Mouse (Mus musculus): ENCODE results near the gene C130032M10Rik. TPM values are rescaled to one million over a fixed set of nuclear protein-coding genes. Genes with fewer than 3 reads are reported as not detected.

C130032M10Rik gene
- polyA plus RNA-seq, 1 experiment, result not detected

DNA sequence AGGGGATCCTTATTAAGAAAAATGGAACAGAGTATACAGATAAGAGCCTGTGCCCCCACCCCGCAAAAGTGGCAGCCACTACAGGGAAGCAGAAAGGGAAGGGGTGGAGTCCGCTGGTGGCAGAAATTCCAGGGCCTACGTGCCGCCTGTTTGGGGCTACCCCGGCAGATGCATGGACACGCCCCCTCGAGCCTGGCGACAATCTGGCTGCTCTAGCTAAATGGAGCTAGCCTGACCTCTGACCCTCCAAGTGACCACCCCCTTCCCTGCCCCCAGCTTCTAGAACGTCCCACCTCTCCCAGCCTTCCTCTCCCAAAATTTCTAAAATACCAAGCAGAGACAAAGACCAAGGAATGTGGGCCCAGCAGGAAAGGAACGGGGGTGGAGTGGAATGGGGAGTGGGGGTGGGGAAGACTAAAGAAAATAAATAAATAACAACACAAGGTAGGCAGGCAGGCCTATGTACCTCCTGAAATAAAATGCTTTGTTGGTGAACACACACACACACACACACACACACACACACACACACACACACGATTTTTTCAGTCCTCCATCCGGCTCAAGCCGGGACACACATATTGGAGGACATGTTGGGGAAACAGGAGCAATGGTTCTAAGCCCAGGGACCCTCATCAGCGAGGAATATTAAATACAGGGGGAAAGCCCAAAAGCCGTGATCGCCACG, 12.6 kb downstream of the C130032M10Rik start:
- H3K4me1 ChIP-seq, result peaks cover 7% of the 10 kb centered on the region
- H3K4me3 ChIP-seq (replicated peaks), result no peak overlapping the region
- peaks cover 69% of the 10 kb centered on the region for H3K27me3 ChIP-seq (replicated peaks)
- TF ChIP-seq GATA1 (IDR thresholded peaks at IDR 0.05; ENCODE audit: borderline replicate concordance, low read length), result no peak
- no peak for TF ChIP-seq FLI1 (IDR thresholded peaks at IDR 0.05; ENCODE audit: low read length)
- no peaks in the 10 kb centered on the region for H3K36me3 ChIP-seq (replicated peaks; ENCODE audit: low read length)
- H3K9me3 ChIP-seq, result peaks cover 3% of the 10 kb centered on the region; the same call in 1 of the 2 replicates

DNA sequence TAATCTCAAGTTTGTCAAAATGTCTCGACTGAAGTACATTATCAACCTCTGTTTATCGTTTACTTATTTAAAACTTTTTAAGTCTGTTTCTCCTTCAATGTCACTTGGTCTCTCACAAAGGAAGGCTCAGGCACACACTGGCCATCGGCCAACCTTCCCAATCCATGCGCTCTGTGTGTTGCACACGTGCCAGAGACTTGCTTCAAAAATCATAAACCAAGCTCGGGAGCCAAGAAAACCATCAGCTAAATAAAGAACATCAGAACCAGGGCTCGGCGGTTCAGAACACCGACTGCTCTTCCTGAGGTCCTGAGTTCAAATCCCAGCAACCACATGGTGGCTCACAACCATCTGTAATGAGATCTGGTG, 13.2 kb downstream of the C130032M10Rik start:
- H3K4me1 ChIP-seq, result peaks cover 8% of the 10 kb centered on the region
- H3K36me3 ChIP-seq (replicated peaks; ENCODE audit: low read length), result no peaks in the 10 kb centered on the region
- H3K9me3 ChIP-seq, result peaks cover 3% of the 10 kb centered on the region; the same call in 1 of the 2 replicates
- no peak overlapping the region for H3K4me3 ChIP-seq (replicated peaks)
- no peak for TF ChIP-seq GATA1 (IDR thresholded peaks at IDR 0.05; ENCODE audit: borderline replicate concordance, low read length)
- no peak for TF ChIP-seq FLI1 (IDR thresholded peaks at IDR 0.05; ENCODE audit: low read length)
- peaks cover 67% of the 10 kb centered on the region for H3K27me3 ChIP-seq (replicated peaks)

DNA sequence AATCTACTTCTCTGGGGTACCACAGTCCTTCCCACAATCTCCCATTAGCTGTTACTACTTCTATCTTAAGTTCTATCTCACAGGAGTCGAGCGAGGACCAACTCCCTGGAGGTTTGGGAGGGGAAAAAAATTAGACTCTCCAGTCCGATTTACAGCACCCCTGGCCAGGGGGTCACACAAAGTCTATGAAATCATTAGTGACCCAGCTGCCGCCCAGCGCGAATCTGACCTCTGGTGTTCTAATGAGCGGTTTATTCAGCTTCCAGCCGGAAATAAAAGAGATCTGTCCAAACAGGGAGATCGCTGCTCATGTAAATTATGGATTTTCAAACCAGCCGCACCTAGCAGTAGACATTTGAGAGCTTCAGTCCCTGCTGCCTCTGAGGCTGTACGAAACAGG, 15.8 kb downstream of the C130032M10Rik start:
- no peak overlapping the region for H3K4me3 ChIP-seq (replicated peaks)
- H3K27me3 ChIP-seq (replicated peaks), result peaks cover 62% of the 10 kb centered on the region

DNA sequence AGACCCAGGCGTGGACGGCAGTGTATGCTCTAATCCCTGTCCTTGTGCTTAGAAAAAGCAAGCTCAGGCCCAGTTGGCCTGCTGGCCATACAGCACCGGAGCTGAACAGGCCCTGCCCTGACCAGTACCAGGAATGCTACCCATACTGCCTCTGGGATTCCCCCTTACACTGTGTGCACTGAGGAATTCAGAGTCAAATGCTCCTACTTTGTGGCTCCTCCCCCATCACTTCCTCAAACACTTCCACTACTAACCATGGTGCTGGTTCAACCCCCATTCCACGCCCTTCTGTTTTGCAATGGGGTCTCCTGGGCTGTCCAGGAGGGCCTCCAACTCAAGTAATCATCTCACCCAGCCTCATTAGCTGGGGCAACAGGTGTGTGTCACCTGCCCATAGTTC, 18.4 kb downstream of the C130032M10Rik start:
- peaks cover 4% of the 10 kb centered on the region for H3K4me1 ChIP-seq
- peaks cover 65% of the 10 kb centered on the region for H3K27me3 ChIP-seq (replicated peaks)
- H3K4me3 ChIP-seq (replicated peaks), result no peak overlapping the region
- TF ChIP-seq GATA1 (IDR thresholded peaks at IDR 0.05; ENCODE audit: borderline replicate concordance, low read length), result no peak
- no peak for TF ChIP-seq FLI1 (IDR thresholded peaks at IDR 0.05; ENCODE audit: low read length)
- 0 out of 2 replicates have a peak, but pooled peaks cover 2% of the 10 kb centered on the region for H3K9me3 ChIP-seq
- no peaks in the 10 kb centered on the region for H3K36me3 ChIP-seq (replicated peaks; ENCODE audit: low read length)

More for the DNA sequence above, 15.8 kb downstream of the C130032M10Rik start:
- TF ChIP-seq FLI1 (IDR thresholded peaks at IDR 0.05; ENCODE audit: low read length), result no peak
- TF ChIP-seq GATA1 (IDR thresholded peaks at IDR 0.05; ENCODE audit: borderline replicate concordance, low read length), result no peak
- Histone ChIP-seq H3K4me1 (peaks cover 11% of the 10 kb centered on the region), H3K9me3 (0 out of 2 replicates have a peak, but pooled peaks cover 2% of the 10 kb centered on the region), H3K36me3 (replicated peaks; ENCODE audit: low read length) (no peaks in the 10 kb centered on the region)

DNA sequence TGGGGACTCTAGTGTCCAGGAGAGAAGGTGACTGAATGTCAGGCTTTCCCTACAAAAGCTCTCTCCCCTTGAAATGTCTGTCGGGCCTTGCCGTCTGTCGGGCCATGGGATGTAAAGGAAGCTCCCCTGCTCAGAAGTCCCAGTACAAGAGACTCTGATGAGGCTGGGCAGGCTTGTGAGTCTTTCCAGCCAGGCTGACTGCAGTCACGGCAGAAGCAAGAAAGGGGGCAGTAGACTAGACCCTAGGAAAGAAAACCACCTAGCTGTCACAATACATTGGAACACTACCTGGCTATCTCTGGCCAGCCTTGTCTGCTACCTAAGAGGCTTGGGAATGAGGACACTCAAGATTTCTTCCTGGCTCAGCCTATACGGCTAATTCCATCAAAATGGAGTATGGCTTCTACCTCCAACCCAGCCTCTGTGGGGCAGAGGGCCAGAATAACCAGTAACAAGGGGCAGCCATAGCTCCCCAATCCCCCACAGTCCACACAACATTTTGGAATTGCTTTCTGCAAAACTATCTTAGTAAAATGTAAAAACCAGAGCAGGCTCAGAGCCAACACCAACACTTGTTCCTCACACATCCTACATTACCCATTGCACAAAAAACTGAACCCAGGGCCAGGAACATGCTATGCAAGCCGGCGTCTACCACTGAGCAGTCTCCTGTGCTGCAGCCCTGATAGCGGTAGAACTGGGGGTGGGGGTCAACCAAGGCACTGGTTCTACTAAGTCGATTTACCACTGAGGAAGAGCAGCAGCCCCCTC, 19.4 kb downstream of the C130032M10Rik start:
- H3K4me3 ChIP-seq (replicated peaks), result no peak overlapping the region
- H3K27me3 ChIP-seq (replicated peaks), result peaks cover 65% of the 10 kb centered on the region
- 0 out of 2 replicates have a peak, but pooled peaks cover 2% of the 10 kb centered on the region for H3K9me3 ChIP-seq
- no peaks in the 10 kb centered on the region for H3K36me3 ChIP-seq (replicated peaks; ENCODE audit: low read length)
- peaks cover 4% of the 10 kb centered on the region for H3K4me1 ChIP-seq
- no peak for TF ChIP-seq FLI1 (IDR thresholded peaks at IDR 0.05; ENCODE audit: low read length)
- TF ChIP-seq GATA1 (IDR thresholded peaks at IDR 0.05; ENCODE audit: borderline replicate concordance, low read length), result no peak

DNA sequence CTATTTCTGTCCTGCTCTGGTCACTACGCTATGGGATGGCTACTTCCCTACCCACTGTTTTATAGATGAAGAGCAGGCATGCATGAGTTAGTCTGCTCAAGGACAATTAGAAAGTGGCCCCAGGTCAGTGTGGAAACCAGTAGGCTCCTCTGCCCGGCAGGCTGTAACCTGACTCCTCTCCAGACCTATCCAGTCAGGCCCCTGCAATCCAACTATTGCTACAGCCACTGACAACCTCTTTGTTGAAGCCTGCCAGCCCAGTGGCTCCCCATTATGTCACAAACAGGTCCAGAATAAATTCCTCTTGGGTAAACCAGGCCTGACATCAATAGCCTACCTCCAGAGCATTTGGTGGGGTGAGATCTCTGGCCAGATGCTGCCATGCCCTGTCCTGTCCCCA, 21.1 kb downstream of the C130032M10Rik start:
- no peak overlapping the region for H3K4me3 ChIP-seq (replicated peaks)

DNA sequence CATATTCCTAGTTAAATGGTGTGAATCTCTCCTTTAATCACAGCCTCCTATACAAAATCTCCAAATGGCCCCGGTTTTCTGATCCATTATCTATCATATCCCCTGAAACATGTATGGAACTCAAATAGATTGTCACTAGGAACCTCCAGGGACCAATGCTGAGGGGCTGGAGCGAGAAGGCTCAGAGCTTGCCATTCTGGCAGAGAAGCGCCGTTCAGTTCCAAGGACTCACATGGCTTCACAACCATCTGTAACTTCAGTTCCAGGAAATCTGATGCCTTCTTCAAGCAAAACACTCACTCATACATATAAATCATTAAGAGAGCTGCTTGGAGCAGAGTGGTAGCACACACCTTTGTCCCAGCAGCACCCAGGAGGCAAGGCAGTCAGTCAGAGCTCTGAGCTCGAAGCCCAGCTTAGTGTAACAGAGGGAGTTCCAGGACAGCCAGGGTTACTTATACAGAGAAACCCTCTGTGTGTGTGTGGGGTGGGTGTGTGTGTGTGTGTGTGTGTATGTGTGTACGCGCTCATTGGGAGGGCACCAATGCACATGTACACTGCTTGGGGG, 23.6 kb downstream of the C130032M10Rik start:
- 0 out of 2 replicates have a peak, but pooled peaks cover 2% of the 10 kb centered on the region for H3K9me3 ChIP-seq
- H3K36me3 ChIP-seq (replicated peaks; ENCODE audit: low read length), result no peaks in the 10 kb centered on the region
- no peak overlapping the region for H3K4me3 ChIP-seq (replicated peaks)
- peaks cover 58% of the 10 kb centered on the region for H3K27me3 ChIP-seq (replicated peaks)
- H3K4me1 ChIP-seq, result peaks cover 16% of the 10 kb centered on the region
- no peak for TF ChIP-seq FLI1 (IDR thresholded peaks at IDR 0.05; ENCODE audit: low read length)
- TF ChIP-seq GATA1 (IDR thresholded peaks at IDR 0.05; ENCODE audit: borderline replicate concordance, low read length), result no peak

More for the DNA sequence above, 21.1 kb downstream of the C130032M10Rik start:
- Histone ChIP-seq H3K27me3 (replicated peaks) (peaks cover 56% of the 10 kb centered on the region), H3K4me1 (peaks cover 14% of the 10 kb centered on the region), H3K9me3 (0 out of 2 replicates have a peak, but pooled peaks cover 2% of the 10 kb centered on the region), H3K36me3 (replicated peaks; ENCODE audit: low read length) (no peaks in the 10 kb centered on the region)
- no peak for TF ChIP-seq GATA1 (IDR thresholded peaks at IDR 0.05; ENCODE audit: borderline replicate concordance, low read length)
- TF ChIP-seq FLI1 (IDR thresholded peaks at IDR 0.05; ENCODE audit: low read length), result no peak

DNA sequence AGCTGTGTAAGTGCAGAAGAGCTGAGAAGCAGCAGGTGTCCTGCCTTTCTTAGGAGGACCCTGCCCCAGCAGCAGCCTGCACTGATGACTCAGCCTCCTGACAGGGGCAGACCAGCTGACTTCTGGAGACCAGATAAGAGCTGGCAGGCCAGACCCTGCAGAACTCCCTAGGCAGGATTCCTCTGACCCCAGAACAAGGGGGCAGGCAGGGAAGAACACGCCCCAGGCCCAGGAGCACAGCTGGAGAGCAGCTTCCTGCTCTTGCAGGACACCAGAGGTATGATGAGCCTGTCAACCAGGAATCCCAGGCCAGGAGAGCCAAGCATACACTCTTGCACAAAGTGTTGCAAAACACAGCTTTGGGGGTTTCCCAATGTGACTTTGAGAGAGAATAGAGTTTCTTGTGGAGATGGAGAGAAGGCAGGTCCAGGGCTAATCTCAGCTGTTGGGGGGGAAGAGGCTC, 25.8 kb downstream of the C130032M10Rik start:
- Histone ChIP-seq H3K4me3 (replicated peaks) (no peak overlapping the region), H3K9me3 (no peaks in the 10 kb centered on the region), H3K27me3 (replicated peaks) (peaks cover 48% of the 10 kb centered on the region), H3K36me3 (replicated peaks; ENCODE audit: low read length) (no peaks in the 10 kb centered on the region), H3K4me1 (peaks cover 38% of the 10 kb centered on the region)
- no peak for TF ChIP-seq FLI1 (IDR thresholded peaks at IDR 0.05; ENCODE audit: low read length)

DNA sequence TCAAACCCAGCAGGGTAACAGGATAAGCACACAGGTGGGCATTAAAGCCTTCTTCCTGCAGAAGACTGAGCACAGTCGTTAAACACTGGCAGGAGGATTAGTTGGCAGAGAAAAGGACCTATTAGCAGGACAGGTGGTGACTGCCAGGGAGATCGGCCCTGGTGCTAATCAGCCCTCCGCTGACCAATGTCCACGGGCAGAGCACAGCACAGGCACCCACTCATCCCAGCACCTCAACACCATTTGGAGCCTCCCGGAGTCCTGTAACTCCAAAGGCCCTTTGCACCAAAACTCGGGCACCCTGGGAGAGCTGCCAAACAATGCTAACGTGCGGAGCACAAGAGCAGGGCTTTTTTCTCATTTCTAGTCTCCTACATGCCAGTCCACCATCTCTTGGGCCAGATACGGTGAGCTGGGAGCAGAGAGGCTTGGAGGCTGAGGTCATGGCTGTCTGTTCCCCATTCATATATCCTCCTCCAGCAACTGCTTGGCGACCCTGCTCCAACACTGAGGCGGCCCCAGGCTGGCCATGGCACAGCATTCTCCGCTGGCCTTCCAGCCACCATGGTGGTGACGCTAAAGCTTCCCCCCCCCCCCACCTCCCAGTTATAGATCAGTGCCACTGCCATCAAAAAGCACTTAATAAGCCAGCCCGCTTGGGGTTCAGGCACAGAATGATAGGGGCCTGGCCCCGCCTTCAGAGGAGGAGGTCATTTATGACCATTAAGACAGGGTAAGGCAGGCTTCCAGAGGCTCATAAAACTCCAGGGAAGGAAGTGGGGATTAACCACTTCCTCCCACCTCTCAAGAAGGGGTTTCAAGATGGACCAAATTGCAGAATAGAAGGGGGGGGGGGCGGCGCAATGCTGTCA, 28.6 kb downstream of the C130032M10Rik start:
- no peaks in the 10 kb centered on the region for H3K36me3 ChIP-seq (replicated peaks; ENCODE audit: low read length)
- peaks cover 63% of the 10 kb centered on the region for H3K4me1 ChIP-seq
- no peaks in the 10 kb centered on the region for H3K9me3 ChIP-seq
- TF ChIP-seq FLI1 (IDR thresholded peaks at IDR 0.05; ENCODE audit: low read length) (no peak), GATA1 (IDR thresholded peaks at IDR 0.05; ENCODE audit: borderline replicate concordance, low read length) (no peak)
- no peak overlapping the region for H3K4me3 ChIP-seq (replicated peaks)
- H3K27me3 ChIP-seq (replicated peaks), result peaks cover 41% of the 10 kb centered on the region

Data from megakaryocyte, embryonic 14.5 days (primary cell).